Mouse (Mus musculus): ENCODE results near the gene Pard3.

Pard3 gene

DNA sequence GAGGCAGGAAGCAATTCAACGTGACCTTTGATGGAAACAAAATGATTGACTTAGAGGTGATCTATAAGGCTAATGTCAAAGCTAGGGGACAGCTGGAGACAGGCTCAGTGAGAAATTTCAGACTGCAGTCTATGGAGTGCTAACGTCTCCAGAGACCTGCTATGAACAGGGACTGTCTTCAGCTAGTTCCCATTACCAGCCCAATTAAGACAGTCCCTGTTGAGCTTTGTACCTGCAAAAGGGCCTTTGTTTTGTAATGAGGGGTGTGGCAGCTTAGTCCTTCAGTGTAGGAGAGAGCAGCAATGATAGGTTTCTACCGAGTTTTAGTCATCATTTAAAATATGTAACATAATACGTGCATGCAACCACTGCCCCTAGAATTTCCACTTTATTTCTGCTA is 448.9 kb downstream of the Pard3 start:
- no peak for DNase-seq

DNA sequence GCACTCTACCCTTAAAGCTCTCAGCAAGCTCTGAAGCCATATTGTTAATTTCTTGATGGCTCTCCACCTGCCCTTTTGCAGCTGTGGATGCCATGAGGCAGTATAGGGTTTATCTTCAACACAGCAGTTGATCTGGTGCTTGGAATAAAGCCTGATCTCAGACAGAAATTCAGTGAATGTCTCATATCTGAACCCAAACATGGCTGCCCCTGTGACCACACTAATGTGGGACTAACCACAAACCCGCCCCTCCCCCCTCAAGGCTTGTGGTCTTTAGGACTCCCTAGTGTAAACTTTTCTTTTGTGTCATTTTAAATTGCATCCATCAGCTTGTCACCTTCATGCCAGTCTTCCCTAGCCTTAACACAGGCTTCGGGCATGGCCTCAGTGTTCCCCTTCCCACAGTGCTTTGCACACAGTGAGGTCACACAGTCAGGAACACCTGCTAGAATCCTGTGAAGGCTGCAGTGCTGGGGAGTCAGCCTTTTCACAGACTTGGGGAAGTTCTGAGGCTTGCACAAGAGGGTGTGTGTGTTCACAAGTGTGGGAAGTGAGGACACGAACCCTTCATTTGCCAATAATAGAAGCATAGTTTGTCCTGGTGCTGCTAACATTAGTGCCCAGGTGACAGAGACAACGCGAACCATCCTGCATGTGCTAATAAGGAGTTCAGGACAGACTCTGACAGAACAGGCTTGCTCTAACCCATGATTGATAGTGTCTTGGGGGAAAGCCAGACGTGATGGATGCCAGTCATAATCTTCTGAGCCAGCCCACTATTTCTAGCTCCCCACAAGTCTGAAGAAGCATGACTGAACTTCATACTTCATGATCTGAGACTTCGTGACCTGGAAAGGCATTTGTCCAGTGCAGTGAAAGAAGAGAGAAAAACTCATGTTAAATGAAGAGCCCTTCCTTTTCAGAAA is 451.4 kb downstream of the Pard3 start:
- no peak for DNase-seq

DNA sequence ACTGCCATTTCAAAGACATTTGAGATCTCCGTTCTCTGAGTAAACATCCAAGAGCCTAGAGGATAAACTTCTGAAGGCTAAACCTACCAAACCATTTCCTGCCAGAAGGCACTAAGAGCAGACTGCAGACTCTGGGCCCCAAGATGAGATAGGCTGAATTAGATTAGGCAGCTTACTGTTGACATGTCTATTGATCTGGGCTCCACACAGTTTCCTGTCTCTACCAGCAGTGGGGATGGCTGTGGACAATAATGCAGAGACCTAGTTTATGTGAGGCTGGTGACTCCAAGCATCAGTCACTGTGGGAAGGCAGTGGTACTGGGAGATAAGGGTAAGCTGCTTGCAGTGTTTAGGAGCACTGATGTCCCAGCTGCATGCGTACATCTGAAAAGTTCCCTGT is 452.4 kb downstream of the Pard3 start:
- peak; percentile 64 for DNase-seq

DNA sequence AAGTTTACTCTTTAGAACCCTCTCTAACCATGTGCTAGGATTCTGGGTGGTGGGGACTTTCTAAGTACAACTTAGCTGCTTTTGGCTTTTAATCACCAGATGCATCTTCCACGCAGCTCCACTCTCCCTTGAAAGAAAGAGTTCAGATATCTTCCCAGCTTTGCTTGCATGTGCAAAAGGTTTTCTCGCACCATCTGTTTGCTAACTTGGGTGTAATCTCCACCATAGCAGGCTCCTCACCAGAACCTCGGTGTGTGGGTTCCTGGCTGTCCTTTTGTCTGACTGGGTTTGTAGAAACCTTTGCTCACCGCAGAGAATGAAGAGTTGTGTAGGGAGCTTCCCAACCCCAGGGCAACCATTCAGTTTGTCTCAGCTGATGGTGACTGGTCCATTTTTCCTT is 462.0 kb downstream of the Pard3 start:
- DNase-seq: no peak

DNA sequence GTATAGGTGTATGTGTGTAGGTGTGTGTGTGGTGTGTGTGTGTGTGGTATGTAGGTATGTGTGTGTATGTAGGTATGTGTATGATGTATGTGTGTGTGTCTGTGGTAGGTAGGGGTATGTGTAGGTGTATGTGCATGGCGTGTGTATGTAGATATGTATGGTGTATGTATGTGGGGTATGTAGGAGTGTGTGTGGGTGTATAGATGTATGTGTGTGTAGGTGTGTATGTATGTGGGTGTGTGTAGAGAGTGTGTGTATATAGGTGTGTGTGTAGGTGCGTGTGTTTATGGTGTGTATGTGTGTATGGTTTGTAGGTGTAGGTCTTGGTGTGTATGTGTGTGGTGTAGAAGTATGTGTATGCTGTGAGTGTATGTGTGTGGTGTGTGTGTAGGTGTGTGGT is 464.6 kb downstream of the Pard3 start:
- DNase-seq: no peak

DNA sequence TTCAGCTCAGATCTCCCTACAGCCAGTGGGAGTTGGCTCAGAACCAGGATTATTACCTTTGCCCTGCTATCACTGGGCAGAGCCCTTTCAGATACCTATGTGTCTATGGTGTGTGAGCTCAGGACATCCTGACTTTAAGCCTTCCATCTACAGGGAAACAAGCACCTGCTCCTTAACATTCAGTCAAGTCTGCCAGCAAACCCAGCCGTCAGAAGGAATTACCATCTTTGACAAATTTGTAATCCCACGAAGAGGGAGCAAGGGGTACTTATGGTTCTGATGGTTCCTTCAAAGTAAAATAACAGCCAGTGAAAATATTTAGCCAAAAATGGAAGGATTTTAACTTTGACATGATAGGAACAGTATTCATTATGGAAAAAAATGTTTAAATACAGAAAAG is 466.1 kb downstream of the Pard3 start:
- no peak for DNase-seq

DNA sequence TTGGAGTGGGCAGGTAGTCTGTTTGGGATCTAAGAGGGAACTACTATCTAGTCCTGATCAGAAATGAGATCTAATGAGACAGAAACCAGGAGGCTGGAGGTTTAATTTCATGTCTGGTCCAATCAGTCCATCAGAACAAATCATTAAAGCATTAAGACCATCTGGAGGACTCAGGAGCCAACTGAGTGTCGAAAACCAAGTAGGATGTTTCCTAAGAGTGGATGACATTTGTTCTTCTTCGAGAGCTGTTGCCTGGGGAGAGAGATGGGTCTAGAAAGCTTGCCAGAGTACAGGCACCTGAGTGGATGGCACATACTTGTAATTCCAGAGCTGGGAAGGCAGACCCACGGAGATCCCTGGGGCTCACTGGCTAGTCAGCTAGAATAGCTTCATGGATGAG is 468.2 kb downstream of the Pard3 start:
- DNase-seq: no peak

DNA sequence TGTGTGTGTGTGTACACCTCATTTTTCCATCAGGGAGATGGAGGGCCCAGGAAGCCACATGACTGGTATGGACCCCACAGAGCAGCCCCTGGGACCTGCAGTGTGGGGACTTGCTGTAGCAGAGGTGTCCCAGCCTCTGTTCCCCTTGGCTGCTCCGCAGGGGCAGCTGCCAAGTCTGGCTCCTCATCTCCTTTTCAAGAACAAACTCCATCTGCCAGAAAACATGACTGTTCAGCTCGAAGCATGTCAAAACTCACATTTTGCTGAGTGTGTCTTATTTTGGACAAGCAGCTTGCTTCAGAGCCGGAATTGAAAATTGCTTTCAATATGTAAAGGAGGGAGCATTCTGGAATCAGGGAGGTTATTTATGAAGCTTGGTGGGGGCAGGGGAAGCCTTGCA is 471.1 kb downstream of the Pard3 start:
- peak; percentile 39 for DNase-seq

DNA sequence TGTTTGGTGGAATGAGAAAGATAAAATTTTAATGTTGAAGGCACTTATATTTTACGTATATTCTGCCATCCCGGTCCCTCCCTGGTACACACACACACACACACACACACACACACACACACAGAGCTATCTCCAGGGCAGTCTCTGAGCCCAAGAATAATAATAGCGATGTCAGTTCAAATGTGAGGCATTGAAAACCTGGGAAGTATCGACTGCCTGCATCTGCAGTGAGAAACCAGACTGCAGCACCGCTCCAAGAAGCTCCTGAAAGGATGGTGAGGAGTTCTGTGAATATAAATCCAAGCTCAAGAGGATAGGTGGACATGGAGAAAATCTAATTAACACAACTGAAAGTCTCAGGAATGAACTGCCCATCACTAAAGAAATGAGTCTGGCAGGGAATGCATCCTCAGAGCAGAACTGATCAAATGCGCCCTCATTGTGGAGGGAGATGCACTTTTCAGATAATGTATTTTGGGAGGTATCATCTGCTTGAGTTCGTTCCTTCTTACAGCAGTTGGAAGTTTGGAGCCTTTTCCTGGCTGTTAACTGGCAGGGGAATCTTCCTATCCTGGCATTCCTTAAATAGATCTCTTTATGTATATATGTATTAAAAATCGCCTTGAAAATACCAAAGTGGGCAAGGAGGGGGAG is 471.6 kb downstream of the Pard3 start:
- no peak for DNase-seq

DNA sequence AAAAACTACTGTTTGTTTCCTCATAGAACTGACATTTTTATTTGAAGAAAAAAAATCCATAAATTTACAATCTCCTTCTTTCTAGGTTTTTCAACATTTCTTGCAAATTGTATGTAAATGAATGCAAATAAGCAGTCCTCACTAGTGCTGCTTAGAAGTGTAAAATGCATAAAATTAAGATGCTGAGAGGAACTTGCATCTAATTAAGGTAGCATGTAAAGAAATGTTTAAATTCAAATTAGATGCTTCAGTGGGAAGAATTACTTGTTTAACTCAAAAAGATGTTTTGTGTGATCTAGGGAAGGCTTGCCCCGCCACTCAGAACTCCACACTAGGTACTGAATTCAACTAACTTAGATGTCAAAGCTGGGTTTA is 472.1 kb downstream of the Pard3 start:
- DNase-seq: no peak

DNA sequence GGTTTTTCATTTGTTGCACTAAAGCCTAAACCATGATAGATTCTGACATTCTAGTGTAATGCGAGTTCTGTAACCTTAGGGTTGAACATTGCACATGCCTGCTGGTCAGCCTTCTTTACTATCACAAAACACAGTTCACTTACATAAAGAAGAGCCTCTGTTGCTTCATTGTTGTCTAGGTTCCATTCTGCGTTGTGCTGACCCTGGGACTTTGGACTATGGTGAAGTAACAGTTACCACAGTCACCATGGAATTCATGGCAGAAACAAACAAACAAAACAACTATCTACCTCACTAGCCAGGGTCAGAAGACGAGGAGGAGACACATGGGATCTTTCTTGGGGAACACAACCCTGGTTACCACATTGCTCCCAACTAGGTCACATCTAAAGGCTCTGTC is 476.1 kb downstream of the Pard3 start:
- DNase-seq: no peak

DNA sequence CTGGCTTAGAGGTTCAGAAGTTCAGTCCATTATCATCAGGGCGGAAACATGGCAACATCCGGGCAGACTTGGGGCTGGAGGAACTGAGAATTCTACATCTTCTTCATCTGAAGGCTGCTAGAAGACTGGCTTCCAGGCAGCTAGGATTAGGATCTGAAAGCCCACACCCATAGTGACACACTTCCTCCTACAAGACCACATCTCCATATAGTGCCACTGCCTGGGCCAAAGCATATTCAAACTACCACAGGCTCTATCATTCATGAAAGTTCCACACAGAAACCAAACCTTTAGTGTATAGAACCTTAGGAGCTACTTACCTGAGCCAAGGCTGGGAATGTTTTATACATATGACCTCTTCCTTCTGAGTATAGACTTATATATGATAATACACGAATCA is 476.6 kb downstream of the Pard3 start:
- peak; percentile 27 for DNase-seq

DNA sequence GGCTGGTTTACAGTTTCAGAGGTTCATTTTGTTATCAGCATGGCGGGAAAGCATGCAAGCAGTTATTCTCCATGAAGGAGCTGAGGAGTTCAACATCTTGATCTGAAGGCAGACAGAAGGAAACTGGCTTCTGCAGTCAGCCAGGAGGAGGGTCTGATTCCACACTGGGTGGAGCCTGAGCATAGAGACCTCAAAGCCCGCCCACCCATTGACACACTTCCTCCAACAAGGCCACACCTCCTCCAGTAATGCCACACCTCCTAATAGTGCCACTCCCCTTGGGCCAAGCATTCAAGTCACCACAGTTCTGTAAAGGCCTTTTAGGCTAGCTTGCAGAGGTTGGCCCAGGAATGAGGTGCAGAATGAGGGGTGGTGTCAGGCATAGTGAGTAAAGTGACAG is 478.5 kb downstream of the Pard3 start:
- DNase-seq: peak; percentile 30

DNA sequence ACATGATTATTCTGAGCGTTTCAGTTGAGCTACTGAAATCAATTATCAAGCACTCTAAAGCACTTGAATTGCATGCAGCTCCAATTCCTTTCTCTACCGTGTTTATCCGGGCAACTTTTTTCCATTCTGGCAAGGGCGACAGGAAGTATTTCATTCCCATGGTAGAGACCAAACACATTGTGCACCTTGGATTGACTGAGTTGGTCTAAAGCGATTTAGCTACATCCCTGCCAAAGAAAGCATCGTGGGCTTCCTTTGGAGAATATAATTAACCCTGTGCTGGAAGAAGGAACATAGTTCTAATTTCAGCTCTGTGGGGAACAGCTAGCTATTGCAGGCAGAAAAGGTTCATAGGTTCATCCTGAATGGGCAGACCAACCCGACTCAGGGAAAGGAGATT is 480.0 kb downstream of the Pard3 start:
- peak; percentile 47 for DNase-seq

DNA sequence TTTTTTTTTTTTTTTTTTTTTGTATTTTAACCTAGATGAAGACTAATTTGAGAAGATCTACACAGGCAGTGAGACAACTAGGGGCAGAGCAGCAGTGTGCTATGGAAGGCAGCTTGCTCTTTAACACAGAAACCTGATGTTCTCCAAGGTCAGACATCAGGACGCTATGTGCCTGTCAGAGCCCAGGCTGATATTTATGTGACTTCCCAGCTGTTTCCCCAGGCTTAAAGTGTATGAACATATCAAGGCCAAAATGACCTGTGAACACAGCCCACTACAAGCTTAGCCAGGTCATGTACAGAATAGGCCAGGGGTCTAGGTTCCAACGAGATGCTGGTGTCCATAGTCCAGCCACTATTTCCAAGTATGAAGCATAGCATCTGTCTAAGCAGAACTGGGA is 482.5 kb downstream of the Pard3 start:
- peak; percentile 21 for DNase-seq

DNA sequence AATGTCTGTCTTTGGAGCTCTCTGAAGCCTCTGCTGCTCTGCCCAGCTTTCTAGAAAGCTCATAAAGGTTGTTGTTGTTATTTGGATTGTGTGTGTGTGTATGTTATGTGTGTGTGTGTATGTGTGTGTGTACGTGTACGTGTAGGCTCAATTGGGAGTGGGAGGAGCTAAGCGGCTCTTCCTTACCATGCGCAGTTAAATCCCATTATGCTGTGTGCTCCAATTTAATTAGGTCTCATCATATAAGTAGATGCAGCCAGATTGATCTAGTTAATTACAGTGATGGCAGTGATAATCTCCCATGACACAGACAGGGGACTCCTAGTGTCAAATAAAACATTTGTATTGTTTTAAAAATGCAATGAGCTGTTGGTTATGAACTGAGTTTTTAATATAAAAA is 487.2 kb downstream of the Pard3 start:
- no peak for DNase-seq

DNA sequence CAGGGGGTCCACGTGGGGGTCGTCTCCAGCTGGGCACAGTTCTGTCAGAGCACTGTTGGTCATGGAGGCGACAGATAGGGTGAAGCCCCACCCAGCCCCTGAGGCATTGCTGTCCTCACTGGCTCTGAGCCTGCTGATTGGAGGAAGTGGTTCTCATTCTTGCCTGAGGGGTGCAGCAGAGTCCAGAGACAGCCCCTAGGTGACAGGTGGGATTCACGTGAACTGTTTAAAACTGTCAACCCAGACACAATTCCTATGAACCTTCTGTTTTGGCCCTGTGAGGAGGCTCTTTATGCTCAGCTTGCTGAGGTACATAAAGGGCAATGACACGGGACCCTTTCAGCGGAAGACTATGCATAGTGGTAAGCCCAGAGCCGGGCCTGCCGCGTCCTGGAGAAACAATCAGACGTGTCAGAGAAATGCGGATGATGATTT is 488.5 kb downstream of the Pard3 start:
- no peak for DNase-seq

DNA sequence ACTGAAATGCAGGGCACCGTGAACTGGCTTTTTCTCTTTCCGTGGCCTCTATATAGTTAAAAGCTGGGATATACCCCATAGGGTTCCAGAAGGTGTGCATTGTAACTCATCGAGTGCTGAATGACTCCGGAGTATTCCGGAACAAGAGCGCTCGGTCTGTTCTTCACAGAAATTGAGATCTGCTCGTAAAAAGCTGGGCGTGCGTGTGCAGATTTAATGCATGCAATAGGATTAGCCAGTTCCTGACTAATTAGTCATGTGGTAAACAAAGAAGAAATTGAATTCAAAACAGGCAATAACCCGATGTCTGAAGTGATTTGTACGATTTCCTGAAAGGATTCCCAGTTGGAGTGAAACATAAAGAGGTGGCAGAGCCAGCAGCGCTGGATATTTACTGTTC is 489.1 kb downstream of the Pard3 start:
- no peak for DNase-seq

DNA sequence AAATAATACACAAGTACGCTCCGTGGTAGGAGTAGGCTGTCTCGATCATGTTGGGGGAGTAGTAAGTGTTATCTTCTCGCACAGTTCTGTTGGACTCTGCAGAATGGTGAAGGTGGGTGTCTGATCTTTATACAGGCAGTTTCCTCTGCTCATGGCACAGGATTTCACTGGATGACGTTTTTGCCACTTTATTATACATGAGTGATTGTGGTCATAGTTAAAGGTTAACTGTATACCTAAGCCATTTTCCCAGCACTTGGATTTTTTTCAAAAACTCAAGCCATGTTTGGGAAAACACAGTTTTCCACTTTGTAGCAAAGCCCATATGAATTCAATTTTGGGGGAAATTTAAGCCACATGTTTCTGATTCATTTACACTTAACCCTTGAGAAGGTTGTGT is 489.9 kb downstream of the Pard3 start:
- no peak for DNase-seq

DNA sequence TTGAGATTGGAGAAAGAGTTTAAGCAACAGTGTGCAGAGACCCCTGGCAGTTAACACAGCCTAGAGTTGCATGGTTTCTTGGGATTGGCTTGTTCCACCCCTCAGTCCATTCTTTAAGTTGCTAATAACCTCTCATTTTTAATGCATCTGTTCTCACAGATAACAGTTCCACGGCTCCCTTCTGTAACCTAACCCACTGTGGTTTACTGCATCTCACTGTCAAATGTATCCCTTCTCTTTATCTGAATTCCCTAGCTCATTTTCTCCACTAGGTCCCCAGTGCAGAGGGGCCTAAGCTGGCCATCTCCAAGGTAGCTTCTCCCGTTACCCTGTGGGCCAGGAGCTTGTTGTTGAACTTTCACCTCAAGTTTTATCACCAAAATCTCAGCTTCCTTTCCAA is 492.1 kb downstream of the Pard3 start:
- DNase-seq: no peak

DNA sequence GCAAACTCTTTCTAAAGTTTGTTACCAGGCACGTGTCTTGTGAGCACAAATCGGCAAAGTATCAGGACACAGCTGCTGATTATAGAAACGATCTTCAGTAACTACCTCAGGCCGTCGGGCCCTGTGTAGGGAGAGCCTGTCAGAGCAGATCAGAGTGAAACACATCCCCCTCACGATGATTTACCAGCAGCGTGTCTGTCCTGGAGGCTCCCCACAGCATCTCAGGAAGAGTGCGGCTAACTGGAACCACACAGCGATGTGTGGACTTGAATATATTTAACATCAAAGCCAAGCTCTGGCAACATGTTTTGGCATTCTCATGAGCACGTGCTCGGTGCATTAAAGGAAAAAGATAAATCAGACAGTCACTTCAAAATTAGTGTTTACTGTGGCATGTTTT is 493.3 kb downstream of the Pard3 start:
- no peak for DNase-seq

DNA sequence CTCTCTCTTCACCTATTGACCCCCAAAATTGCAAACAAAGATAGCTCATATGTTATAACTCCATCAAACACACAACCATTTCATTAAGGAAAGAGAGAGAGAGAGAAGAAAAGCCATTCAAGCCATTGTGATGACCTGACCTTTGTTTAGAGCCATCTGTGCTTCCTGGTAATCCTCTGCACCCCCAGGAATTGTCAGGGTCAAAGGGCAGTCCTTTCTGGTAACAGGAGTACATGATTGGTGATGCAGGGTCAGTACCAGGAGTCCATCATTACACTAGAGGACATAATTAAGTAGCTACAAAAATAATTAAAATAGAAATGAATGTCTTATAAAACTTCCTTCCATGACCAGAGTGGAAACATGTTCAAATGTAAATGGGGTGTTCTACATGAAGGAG is 493.9 kb downstream of the Pard3 start:
- DNase-seq: no peak

DNA sequence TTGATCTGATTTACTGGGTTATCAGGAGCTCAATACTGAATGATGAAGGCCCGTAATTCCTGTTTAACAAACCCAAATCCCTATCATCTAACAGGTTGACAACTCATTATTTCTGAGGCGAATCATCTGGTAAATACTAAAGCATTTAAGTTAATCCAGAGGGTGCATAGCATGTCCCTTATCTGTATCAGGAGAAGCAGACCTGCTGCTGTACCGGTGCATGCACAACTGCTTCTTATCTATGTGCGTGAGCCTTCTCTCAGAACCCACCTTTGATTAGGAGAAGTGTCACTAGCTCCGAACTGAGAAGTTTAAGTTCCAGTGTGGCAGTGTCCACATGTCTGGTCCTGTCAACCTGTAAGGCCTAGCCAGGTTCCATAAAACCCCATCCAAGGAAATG is 499.9 kb downstream of the Pard3 start:
- DNase-seq: no peak

DNA sequence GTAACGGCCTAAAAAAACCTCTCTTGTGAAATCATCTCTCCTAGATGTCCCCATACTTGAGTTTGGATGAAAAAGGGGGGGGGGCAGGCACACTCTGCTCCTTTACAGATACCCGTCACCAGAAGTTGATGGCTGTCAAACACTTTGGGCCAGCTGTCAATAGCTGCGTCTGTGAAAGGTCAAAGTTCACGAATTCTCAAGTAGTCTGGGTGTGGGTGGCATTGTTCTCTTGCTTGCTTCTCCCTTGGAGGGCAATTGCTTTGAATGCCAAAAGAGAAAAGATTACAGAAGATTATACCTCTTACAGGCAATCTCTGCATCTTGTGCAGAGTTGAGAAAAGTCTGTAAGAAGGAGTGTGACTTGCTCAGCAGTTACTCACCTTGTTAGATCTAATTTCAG is 500.7 kb downstream of the Pard3 start:
- DNase-seq: no peak

DNA sequence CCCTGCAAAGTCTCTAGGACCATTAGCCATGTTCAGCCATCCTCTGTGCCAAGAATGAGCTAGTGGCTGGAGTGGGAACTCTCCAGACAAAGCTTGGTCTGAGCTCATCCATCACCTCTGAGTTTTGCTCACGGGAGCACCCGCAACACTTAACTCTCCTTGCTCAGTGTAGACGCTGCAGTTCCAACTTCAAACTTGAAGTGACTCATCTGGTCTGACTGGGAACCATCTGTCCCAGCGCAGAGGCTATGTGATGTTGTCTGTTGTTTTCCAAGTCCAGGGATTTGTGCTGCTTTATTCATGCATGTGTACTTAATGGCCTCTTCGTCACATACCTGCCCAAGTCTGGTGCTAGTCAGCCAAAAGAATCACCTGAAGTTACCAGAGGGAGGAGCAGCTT is 505.5 kb downstream of the Pard3 start:
- DNase-seq: no peak

Measured in lung, postnatal 36 days (tissue).